Mouse (Mus musculus) stomach, postnatal 0 days (tissue): Measurements from ENCODE around the gene Chchd3.

Experiments
- CTCF ChIP-seq: IDR thresholded peaks from 2 replicates; pipeline ENCODE4 v1.5.1; 2016; ENCODE audit warnings: antibody characterized with exemption, low read depth, mild to moderate bottlenecking, moderate library complexity
- EP300 ChIP-seq: optimal IDR thresholded peaks from 2 replicates; pipeline ENCODE3; 2016; ENCODE audit warnings: antibody characterized with exemption

DNA sequence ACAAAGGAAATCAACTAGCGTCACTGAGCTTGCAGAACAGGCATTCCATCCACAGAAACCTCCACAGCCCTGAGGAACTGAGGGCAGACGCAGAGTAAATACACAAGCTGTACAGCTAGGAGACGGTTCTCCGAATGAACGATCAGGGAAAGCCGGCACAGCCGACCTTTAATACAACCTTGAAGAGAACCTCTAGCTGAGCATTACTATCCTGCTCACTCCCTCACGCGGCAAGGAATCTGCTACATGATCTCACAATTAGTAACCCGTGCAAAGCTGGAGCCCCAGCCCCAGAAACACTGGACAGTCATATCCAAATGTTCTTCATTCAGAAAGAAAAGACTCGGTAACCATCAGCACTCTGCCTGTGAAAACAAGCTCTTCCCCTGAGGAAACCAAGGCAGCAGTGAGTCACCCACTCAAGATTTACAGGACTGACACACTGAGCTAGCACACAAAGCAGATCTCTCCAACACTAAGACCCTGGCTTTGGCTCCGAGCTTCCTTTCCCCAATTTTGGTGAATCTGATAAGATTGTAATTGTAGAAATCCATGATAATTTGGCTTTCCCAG lies 69.9 kb downstream of the Chchd3 start:
- no peak for TF ChIP-seq EP300
- no peak for TF ChIP-seq CTCF
